Mouse (Mus musculus) stomach, embryonic 16.5 days (tissue): ENCODE data around the gene Zfr2. TPM values are rescaled to one million over a fixed set of nuclear protein-coding genes. Genes with fewer than 3 reads are reported as not detected.

Source experiments
- ATAC-seq: fragments of 200-750 bp; cut with Nextera tagmentation; 2 replicates; pipeline ENCODE4 v1.8.0; 2017; ENCODE audit warnings: moderate number of reproducible peaks, moderate TSS enrichment; ENCODE audit not compliant: insufficient read depth, low FRiP score
- H3K27ac ChIP-seq: fragments of 300-500 bp; sonication (generic); 2 replicates; pipeline ENCODE4 v1.5.1; 2014; ENCODE audit warnings: low read length
- H3K27me3 ChIP-seq: fragments of 300-500 bp; sonication (generic); 2 replicates; pipeline ENCODE4 v1.6.1; 2014; ENCODE audit warnings: low read length, control low read depth, mixed read lengths; ENCODE audit not compliant: control insufficient read depth, insufficient read depth
- H3K36me3 ChIP-seq: fragments of 300-500 bp; sonication (generic); 2 replicates; pipeline ENCODE4 v1.6.1; 2014; ENCODE audit warnings: low read length; ENCODE audit not compliant: control insufficient read depth, insufficient read depth
- H3K4me1 ChIP-seq: fragments of 300-500 bp; sonication (generic); 2 replicates; pipeline ENCODE4 v1.6.1; 2014; ENCODE audit warnings: low read length, control low read depth, mixed read lengths; ENCODE audit not compliant: control insufficient read depth, insufficient read depth
- H3K4me2 ChIP-seq: fragments of 300-500 bp; sonication (generic); 2 replicates; pipeline ENCODE4 v1.6.1; 2014; ENCODE audit warnings: low read depth, low read length, mixed read lengths
- H3K4me3 ChIP-seq: fragments of 300-500 bp; sonication (generic); replicated peaks from 2 replicates; pipeline ENCODE4 v1.5.1; 2014; ENCODE audit warnings: mild to moderate bottlenecking, low read length
- H3K9ac ChIP-seq: fragments of 300-500 bp; sonication (generic); 2 replicates; pipeline ENCODE4 v1.6.1; 2014; ENCODE audit warnings: low read length
- H3K9me3 ChIP-seq: fragments of 300-500 bp; sonication (generic); replicated peaks from 2 replicates; pipeline ENCODE4 v1.6.1; 2016; ENCODE audit warnings: low read length, control low read depth; ENCODE audit not compliant: control insufficient read depth
- WGBS: fragments of 180-500 bp; shearing (Covaris S2); extraction: QIAGEN DNeasy Blood & Tissue Kit; methylation state at CpG from one replicate; pipeline ENCODE4 v1.1.7; 2014; 5-methylcytosine and 5-hydroxymethylcytosine counted together
- polyA plus RNA-seq: library from polyadenylated mRNA; unstranded; fragments of >200 nt; fragmentation: Nextera tagmentation; extraction: Ambion mirVana; gene quantifications from 2 replicates; pipeline ENCODE4 v1.2.1, GENCODE M21; 2015

Zfr2 gene
- polyA plus RNA-seq, 1 experiment from 2014 or later: 5.3 TPM

DNA sequence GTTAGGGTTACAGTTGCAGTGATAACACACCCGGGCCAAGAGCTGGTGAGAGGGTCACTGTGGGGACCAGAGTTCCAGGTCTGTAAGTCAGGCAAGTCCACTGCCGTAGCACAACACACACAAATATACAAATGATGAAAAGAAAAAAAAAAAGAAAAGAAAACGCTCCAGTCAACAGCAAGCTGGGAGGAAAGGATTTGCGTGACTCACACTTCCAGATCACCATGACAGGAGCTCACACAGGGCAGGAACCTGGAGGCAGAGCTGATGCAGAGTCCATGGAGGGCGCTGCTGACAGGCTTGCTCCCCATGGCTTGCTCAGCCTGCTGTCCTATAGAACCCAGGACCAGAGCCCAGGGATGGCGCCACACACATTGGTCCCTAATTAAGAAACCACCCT, 1.3 kb downstream of the Zfr2 start:
- no peak for ATAC-seq

DNA sequence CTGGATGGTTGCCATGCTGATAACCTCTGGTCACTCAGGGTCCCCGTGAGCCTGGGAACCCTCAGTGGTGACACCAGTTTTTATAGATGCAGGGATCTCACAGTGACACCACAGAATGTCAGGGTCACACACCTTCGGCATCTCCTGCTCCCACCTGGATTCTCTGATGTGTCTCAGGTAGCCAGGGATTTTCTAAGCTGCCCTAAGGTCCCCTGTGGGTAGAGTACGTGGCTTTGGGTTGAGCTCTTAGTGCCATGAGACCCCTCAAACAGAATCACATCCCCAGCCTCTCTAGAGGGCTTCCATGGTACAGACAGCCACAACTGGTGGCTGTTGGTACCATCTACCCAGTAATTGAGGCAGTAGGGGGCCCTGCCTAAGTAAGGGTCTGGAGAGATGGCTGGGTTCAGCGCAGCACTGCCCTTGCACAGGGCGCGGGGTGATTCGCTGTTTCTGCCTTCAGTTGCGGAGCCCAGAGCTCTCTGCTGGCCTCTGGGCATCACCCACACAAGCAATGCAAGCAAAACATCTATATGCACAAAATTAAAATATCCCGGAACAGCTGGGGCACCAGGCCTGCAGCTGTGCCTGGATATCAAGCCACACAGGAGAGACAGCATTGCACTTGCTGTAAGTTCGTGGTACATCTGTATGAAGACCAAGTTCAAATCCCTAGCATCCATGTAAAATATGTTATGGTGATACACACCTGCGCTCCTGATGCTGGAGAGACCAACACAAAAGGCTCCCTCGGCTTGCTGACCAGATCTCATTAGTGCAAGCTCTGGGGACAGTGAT, 3.7 kb downstream of the Zfr2 start:
- no peak overlapping the region for H3K4me2 ChIP-seq
- no peaks in the 10 kb centered on the region for H3K36me3 ChIP-seq
- H3K27ac ChIP-seq: no peak overlapping the region
- H3K4me1 ChIP-seq: 0 out of 2 replicates have a peak, but pooled peaks cover 7% of the 10 kb centered on the region
- no peak overlapping the region for H3K4me3 ChIP-seq
- H3K9me3 ChIP-seq: no peaks in the 10 kb centered on the region
- 85% methylated on average over 12 of the region's 12 CpGs for WGBS
- no peak overlapping the region for H3K9ac ChIP-seq
- no peak for ATAC-seq
- H3K27me3 ChIP-seq: peaks cover 12% of the 10 kb centered on the region

More for the DNA sequence above, 1.3 kb downstream of the Zfr2 start:
- Histone ChIP-seq H3K9me3 (no peaks in the 10 kb centered on the region), H3K27ac (no peak overlapping the region), H3K4me3 (no peak overlapping the region), H3K9ac (no peak overlapping the region), H3K36me3 (no peaks in the 10 kb centered on the region), H3K4me2 (no peak overlapping the region), H3K4me1 (0 out of 2 replicates have a peak, but pooled peaks cover 7% of the 10 kb centered on the region), H3K27me3 (peaks cover 21% of the 10 kb centered on the region)
- WGBS: 71% methylated on average over 6 of the region's 6 CpGs

DNA sequence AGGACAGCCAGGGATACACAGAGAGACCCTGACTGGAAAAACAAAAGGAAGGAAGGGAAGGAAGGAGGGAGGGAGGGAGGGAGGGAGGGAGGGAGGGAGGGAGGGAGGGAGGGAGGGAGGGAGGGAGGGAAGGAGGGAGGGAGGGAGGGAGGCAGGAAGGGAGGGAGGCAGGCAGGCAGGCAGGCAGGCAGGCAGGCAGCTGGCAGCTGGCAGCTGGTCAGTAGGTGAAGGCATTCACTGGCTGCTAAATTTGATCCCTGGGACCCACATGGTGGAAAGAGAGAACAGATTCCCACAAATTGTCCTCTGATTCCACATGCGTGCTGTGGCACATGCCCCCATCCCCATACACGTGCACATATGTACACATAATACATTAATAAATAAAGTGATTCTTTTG, 5.7 kb downstream of the Zfr2 start:
- Histone ChIP-seq H3K27ac (no peak overlapping the region), H3K36me3 (no peaks in the 10 kb centered on the region), H3K4me3 (no peak overlapping the region), H3K9ac (no peak overlapping the region), H3K27me3 (peaks cover 12% of the 10 kb centered on the region), H3K4me1 (0 out of 2 replicates have a peak, but pooled peaks cover 5% of the 10 kb centered on the region), H3K9me3 (no peaks in the 10 kb centered on the region), H3K4me2 (no peak overlapping the region)
- 74% methylated on average over 2 of the region's 2 CpGs for WGBS
- no peak for ATAC-seq

DNA sequence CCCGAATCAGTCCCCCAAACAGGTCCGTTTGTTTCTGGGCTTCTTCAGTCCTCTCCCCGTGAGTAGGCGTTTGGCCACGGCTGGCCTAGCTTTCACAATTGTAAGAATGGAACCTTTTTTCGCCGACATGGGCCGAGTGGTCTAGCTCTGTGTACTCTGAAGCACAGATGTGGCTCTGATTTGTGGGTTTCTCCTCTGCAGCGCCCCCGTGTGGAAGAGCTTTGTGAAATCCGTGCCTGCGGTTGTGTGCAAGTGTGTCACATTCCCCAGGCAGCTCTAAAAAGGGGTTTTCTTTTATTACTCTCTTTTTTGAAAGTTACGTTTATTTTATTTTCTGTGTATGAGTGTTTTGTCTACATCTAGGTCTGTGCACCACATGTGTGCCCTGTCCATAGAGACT, 7.9 kb downstream of the Zfr2 start:
- no peak overlapping the region for H3K9ac ChIP-seq
- peaks cover 12% of the 10 kb centered on the region for H3K27me3 ChIP-seq
- H3K4me1 ChIP-seq: no peaks in the 10 kb centered on the region
- H3K27ac ChIP-seq: no peak overlapping the region
- H3K9me3 ChIP-seq: no peaks in the 10 kb centered on the region
- ATAC-seq: no peak
- WGBS: 28% methylated on average over 13 of the region's 13 CpGs
- no peak overlapping the region for H3K4me2 ChIP-seq
- no peaks in the 10 kb centered on the region for H3K36me3 ChIP-seq
- H3K4me3 ChIP-seq: no peak overlapping the region

DNA sequence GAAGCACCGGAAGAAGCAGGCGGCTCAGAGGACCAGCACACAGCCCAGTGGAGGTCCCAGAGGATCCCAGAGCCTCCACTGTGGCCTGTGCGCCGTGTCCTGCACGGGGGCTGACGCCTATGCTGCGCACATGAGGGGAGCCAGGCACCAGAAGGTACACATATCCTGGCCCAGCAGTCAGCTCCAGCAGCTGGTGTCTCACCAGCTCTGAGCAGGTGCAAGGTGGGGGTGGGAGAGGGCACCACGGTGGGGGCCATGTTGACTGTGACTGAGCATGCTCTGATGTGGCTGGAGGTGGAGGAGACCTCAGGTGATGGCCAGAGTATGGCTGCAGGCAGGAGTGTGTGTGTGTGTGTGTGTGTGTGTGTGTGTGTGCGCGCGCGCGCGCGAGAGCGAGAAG, 9.1 kb downstream of the Zfr2 start:
- WGBS: 91% methylated on average over 16 of the region's 16 CpGs
- no peak overlapping the region for H3K9ac ChIP-seq
- no peaks in the 10 kb centered on the region for H3K4me1 ChIP-seq
- peaks cover 12% of the 10 kb centered on the region for H3K27me3 ChIP-seq
- H3K9me3 ChIP-seq: no peaks in the 10 kb centered on the region
- no peak overlapping the region for H3K27ac ChIP-seq
- no peak overlapping the region for H3K4me2 ChIP-seq
- H3K36me3 ChIP-seq: no peaks in the 10 kb centered on the region
- H3K4me3 ChIP-seq: no peak overlapping the region
- ATAC-seq: no peak

DNA sequence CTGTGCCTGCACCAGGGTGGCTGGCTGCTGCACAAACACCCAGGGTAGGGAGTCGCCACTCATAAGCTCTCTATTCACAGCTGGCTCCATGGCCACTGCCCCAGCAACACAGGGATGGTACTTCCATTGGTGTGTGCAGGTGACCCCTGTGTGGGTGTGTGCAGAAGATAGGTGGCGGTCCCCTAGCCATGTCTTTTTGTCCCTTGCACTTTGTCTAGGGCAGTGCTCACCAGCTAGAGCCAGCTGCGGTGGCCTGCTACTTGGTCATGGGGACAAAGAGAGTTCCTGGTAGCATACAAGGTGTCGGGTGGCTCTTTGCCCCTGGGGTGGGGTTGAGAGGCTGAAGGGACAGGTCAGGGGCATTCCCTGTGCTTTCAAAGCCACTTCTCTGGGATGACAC, 11.2 kb downstream of the Zfr2 start:
- no peaks in the 10 kb centered on the region for H3K9me3 ChIP-seq
- peaks cover 9% of the 10 kb centered on the region; the same call in 1 of the 2 replicates for H3K27me3 ChIP-seq
- H3K4me1 ChIP-seq: no peaks in the 10 kb centered on the region
- ATAC-seq: no peak
- H3K36me3 ChIP-seq: no peaks in the 10 kb centered on the region
- H3K4me3 ChIP-seq: no peak overlapping the region
- WGBS: 83% methylated on average over 4 of the region's 4 CpGs
- no peak overlapping the region for H3K4me2 ChIP-seq
- no peak overlapping the region for H3K9ac ChIP-seq
- no peak overlapping the region for H3K27ac ChIP-seq

DNA sequence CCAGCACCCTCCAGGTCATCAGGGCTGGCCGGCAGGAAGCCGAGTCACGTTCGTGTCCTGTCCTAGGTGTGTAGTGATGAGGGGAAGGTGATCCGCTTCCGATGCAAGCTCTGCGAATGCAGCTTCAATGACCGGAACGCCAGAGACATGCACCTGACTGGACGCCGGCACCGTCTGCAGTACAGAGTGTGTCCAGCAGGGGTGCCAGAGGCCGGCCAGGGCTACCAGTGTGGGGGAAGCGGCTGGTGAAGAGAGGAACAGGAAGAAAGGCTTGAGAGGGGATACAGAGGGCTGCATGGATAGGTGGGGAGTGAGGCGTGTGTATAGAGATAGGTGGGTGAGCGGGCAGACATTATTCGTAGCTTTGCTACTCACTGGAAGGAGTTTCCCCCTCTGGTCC, 11.6 kb downstream of the Zfr2 start:
- no peak overlapping the region for H3K9ac ChIP-seq
- H3K27me3 ChIP-seq: peaks cover 5% of the 10 kb centered on the region; the same call in 1 of the 2 replicates
- H3K4me2 ChIP-seq: no peak overlapping the region
- H3K36me3 ChIP-seq: no peaks in the 10 kb centered on the region
- no peak overlapping the region for H3K27ac ChIP-seq
- no peaks in the 10 kb centered on the region for H3K4me1 ChIP-seq
- H3K9me3 ChIP-seq: no peaks in the 10 kb centered on the region
- peak; percentile 52; the same call in 1 of the 2 replicates for ATAC-seq
- H3K4me3 ChIP-seq: no peak overlapping the region
- 10% methylated on average over 17 of the region's 17 CpGs for WGBS

DNA sequence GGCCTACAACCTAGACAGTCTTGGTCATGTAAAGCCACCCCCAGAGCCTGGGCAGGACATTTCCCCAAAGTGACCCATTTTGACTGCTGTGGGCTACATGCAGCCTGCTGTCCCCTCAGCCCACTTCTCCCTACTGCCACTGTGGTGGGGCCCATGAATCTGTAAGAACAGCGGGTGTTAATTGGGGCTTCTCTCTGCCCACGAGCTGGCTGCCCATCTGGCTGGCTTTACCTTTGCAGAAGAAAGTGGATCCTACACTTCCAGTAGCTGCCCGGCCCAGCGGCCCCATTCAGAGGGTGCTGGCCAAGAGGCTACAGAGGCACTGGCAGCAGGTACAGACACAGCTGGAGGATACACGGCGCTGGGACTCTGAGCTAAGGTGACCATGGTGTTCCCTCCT, 12.2 kb downstream of the Zfr2 start:
- 88% methylated on average over 6 of the region's 6 CpGs for WGBS
- Histone ChIP-seq H3K4me2 (no peak overlapping the region), H3K27ac (no peak overlapping the region), H3K9ac (no peak overlapping the region), H3K36me3 (no peaks in the 10 kb centered on the region), H3K9me3 (no peaks in the 10 kb centered on the region), H3K4me1 (no peaks in the 10 kb centered on the region), H3K27me3 (no peaks in the 10 kb centered on the region; the same call in 1 of the 2 replicates), H3K4me3 (no peak overlapping the region)
- no peak for ATAC-seq

DNA sequence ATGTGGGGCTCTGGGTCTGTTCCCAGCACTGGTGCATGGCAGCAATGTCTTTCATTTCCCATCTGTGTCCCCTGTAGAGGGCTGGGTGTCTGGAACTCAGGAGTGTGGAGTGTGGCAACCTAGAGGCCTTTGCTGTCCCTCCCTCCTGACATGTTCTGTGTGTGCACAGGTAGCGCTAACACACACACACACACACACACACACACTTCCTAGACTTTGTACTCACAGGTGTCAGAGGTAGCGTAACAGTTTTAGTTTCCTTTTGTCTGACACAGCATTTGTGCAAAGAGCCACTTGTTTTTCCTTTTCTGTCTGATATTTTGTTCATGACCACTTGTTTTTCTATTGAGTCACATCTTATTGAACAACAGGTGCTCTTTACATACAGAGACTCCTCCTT, 14.8 kb downstream of the Zfr2 start:
- H3K36me3 ChIP-seq: no peaks in the 10 kb centered on the region
- no peak overlapping the region for H3K4me3 ChIP-seq
- no peak overlapping the region for H3K4me2 ChIP-seq
- no peak overlapping the region for H3K27ac ChIP-seq
- no peaks in the 10 kb centered on the region for H3K9me3 ChIP-seq
- 76% methylated on average over 2 of the region's 2 CpGs for WGBS
- H3K27me3 ChIP-seq: peaks cover 17% of the 10 kb centered on the region
- no peak for ATAC-seq
- H3K9ac ChIP-seq: no peak overlapping the region
- peaks cover under 1% of the 10 kb centered on the region; the same call in 1 of the 2 replicates for H3K4me1 ChIP-seq
